Mouse (Mus musculus) liver, postnatal 0 days (tissue): ENCODE results near the gene Cyp2a12.

Experiments used
- CTCF ChIP-seq: sonication (generic); IDR thresholded peaks from 2 replicates; pipeline ENCODE4 v1.5.1; 2016; ENCODE audit warnings: antibody characterized with exemption, low read depth
- EP300 ChIP-seq: IDR thresholded peaks from 2 replicates; pipeline ENCODE4 v1.6.1; 2016; ENCODE audit warnings: antibody characterized with exemption, low read depth, mild to moderate bottlenecking

- TF ChIP-seq CTCF (no peak), EP300 (no peak)
Measured at GRCm38 (mm10) chr7:27081625-27082024, 52.7 kb downstream of the Cyp2a12 start.
